Mouse (Mus musculus): ENCODE data around the gene Fcgr4.
"Not testable (repeated sequence)": the region's sequence is repeated elsewhere in the genome, so short reads cannot be mapped to it uniquely, and the experiment has no call there.

GRCm38 (mm10) chr1:171078419-171078818, 59.7 kb downstream of the Fcgr4 start:
- TF ChIP-seq CTCF (IDR thresholded peaks at IDR 0.05; ENCODE audit: low read depth, low read length); POLR2A (IDR thresholded peaks at IDR 0.05; ENCODE audit: borderline replicate concordance, low read depth, low read length): not testable (repeated sequence)
